ENCODE assay signal across 22 mouse cellular contexts in genomic region chr4:134939900-134940299, GRCm38 (mm10). TPM values are rescaled to one million over a fixed set of nuclear protein-coding genes. Genes with fewer than 3 reads are reported as not detected.
DNase-seq lines count a peak whose midpoint lies in the region; ATAC-seq lines count a peak whose summit lies in the region.
"Had no signal": no experiment of that assay in that cellular context is flagged by ENCODE, and none has a peak within 500 bp of the region (broad histone marks: within the 10 kb centered on the region; RNA-seq: fewer than 3 reads in every experiment).

No protein-coding gene starts in this region.

- H3K9ac ChIP-seq in hindbrain, embryonic 16.5 days (ENCODE audit: low read depth, low read length), result no peak overlapping the region
- H3K9ac ChIP-seq in hindbrain, embryonic 11.5 days (ENCODE audit: low read depth, low read length), result no peak overlapping the region
- H3K9ac ChIP-seq in lung, embryonic 15.5 days, result no peak overlapping the region
- H3K9ac ChIP-seq in embryonic facial prominence, embryonic 13.5 days, result no peak overlapping the region
- H3K9ac ChIP-seq in limb, embryonic 15.5 days, result no peak overlapping the region
- H3K9ac ChIP-seq: forebrain, embryonic 12.5 days; hindbrain, embryonic 13.5 days; liver, postnatal 0 days; midbrain, embryonic 13.5 days had no signal

- no peak overlapping the region for H3K4me3 ChIP-seq in hindbrain, embryonic 16.5 days (ENCODE audit: low read length)
- H3K4me3 ChIP-seq in hindbrain, embryonic 11.5 days (ENCODE audit: low read depth, low read length), result no peak overlapping the region
- H3K4me3 ChIP-seq in lung, embryonic 15.5 days, result no peak overlapping the region
- no peak overlapping the region for H3K4me3 ChIP-seq in embryonic facial prominence, embryonic 13.5 days
- H3K4me3 ChIP-seq in limb, embryonic 15.5 days, result 0 out of 2 replicates have a peak overlapping the region, but pooled peaks have one; percentile 2
- H3K4me3 ChIP-seq: forebrain, embryonic 12.5 days; heart, embryonic 10.5 days; hindbrain, embryonic 13.5 days; layer of hippocampus, adult 2 months; left cerebral cortex, adult 2 months; midbrain, embryonic 13.5 days; myocyte had no signal

- WGBS in hindbrain, embryonic 16.5 days, result 56% methylated on average over 9 of the region's 9 CpGs
- 60% methylated on average over 9 of the region's 9 CpGs for WGBS in hindbrain, embryonic 11.5 days
- WGBS in lung, embryonic 15.5 days, result 51% methylated on average over 9 of the region's 9 CpGs
- WGBS in embryonic facial prominence, embryonic 13.5 days, result 55% methylated on average over 9 of the region's 9 CpGs
- WGBS in limb, embryonic 15.5 days, result 46% methylated on average over 9 of the region's 9 CpGs

- 0 out of 2 replicates have a peak overlapping the region, but pooled peaks have one; percentile 10 for H3K4me2 ChIP-seq in hindbrain, embryonic 16.5 days (ENCODE audit: low read length)
- H3K4me2 ChIP-seq in hindbrain, embryonic 11.5 days (replicated peaks; ENCODE audit: low read depth, low read length), result no peak overlapping the region
- peak overlapping the region; percentile 31 for H3K4me2 ChIP-seq in lung, embryonic 15.5 days
- peak overlapping the region; percentile 38 for H3K4me2 ChIP-seq in embryonic facial prominence, embryonic 13.5 days
- H3K4me2 ChIP-seq in limb, embryonic 15.5 days, result peak overlapping the region; percentile 25; the same call in 1 of the 2 replicates
- H3K4me2 ChIP-seq: forebrain, embryonic 12.5 days; hindbrain, embryonic 13.5 days; midbrain, embryonic 13.5 days had no signal

- no peak overlapping the region for H3K27ac ChIP-seq in hindbrain, embryonic 16.5 days (ENCODE audit: low read depth, low read length)
- no peak overlapping the region for H3K27ac ChIP-seq in hindbrain, embryonic 11.5 days (ENCODE audit: low read depth, low read length)
- H3K27ac ChIP-seq in lung, embryonic 15.5 days, result no peak overlapping the region
- no peak overlapping the region for H3K27ac ChIP-seq in embryonic facial prominence, embryonic 13.5 days
- H3K27ac ChIP-seq in limb, embryonic 15.5 days, result no peak overlapping the region
- H3K27ac ChIP-seq: forebrain, embryonic 12.5 days; hindbrain, embryonic 13.5 days; layer of hippocampus, adult 2 months; left cerebral cortex, adult 2 months; midbrain, embryonic 13.5 days had no signal

- ATAC-seq in hindbrain, embryonic 16.5 days, result no peak
- ATAC-seq in hindbrain, embryonic 11.5 days (ENCODE audit: low FRiP score), result no peak
- ATAC-seq in lung, embryonic 15.5 days (ENCODE audit: borderline replicate concordance, extremely low read depth, low FRiP score, low TSS enrichment), result no peak
- no peak for ATAC-seq in embryonic facial prominence, embryonic 13.5 days (ENCODE audit: insufficient number of reproducible peaks, insufficient read depth, low FRiP score, low TSS enrichment, low read depth)
- ATAC-seq in limb, embryonic 15.5 days (ENCODE audit: insufficient number of reproducible peaks, low FRiP score, low TSS enrichment, low read depth), result no peak
- ATAC-seq: liver, postnatal 0 days; midbrain, embryonic 13.5 days had no signal

- H3K27me3 ChIP-seq in hindbrain, embryonic 16.5 days (replicated peaks; ENCODE audit: control insufficient read depth, insufficient read depth, low read length), result peaks cover 8% of the 10 kb centered on the region; the same call in 1 of the 2 replicates
- H3K27me3 ChIP-seq in hindbrain, embryonic 11.5 days (ENCODE audit: control insufficient read depth, insufficient read depth, low read length), result peaks cover under 1% of the 10 kb centered on the region
- peaks cover 31% of the 10 kb centered on the region for H3K27me3 ChIP-seq in lung, embryonic 15.5 days
- H3K27me3 ChIP-seq in embryonic facial prominence, embryonic 13.5 days, result peaks cover 30% of the 10 kb centered on the region
- H3K27me3 ChIP-seq in limb, embryonic 15.5 days, result peaks cover 30% of the 10 kb centered on the region

- H3K4me1 ChIP-seq in hindbrain, embryonic 16.5 days (ENCODE audit: control insufficient read depth, insufficient read depth, low read depth, low read length), result no peaks in the 10 kb centered on the region; the same call in 1 of the 2 replicates
- no peaks in the 10 kb centered on the region for H3K4me1 ChIP-seq in hindbrain, embryonic 11.5 days (replicated peaks; ENCODE audit: control insufficient read depth, insufficient read depth, low read length)
- H3K4me1 ChIP-seq in lung, embryonic 15.5 days, result 0 out of 2 replicates have a peak, but pooled peaks cover 3% of the 10 kb centered on the region
- H3K4me1 ChIP-seq in embryonic facial prominence, embryonic 13.5 days, result peaks cover 11% of the 10 kb centered on the region
- 0 out of 2 replicates have a peak, but pooled peaks cover 12% of the 10 kb centered on the region for H3K4me1 ChIP-seq in limb, embryonic 15.5 days
- H3K4me1 ChIP-seq: forebrain, embryonic 12.5 days had no signal

- H3K9me3 ChIP-seq in hindbrain, embryonic 16.5 days (ENCODE audit: control insufficient read depth, low read length), result no peaks in the 10 kb centered on the region
- H3K9me3 ChIP-seq in hindbrain, embryonic 11.5 days (ENCODE audit: control insufficient read depth, low read length), result no peaks in the 10 kb centered on the region
- H3K9me3 ChIP-seq in lung, embryonic 15.5 days, result no peaks in the 10 kb centered on the region
- H3K9me3 ChIP-seq in embryonic facial prominence, embryonic 13.5 days, result no peaks in the 10 kb centered on the region
- no peaks in the 10 kb centered on the region for H3K9me3 ChIP-seq in limb, embryonic 15.5 days
- H3K9me3 ChIP-seq: forebrain, embryonic 12.5 days; heart, embryonic 10.5 days; hindbrain, embryonic 13.5 days; midbrain, embryonic 13.5 days had no signal

- DNase-seq in hindbrain, embryonic 11.5 days (ENCODE audit: low spot score), result no peak
- no peak for DNase-seq in lung, postnatal 14 days
- DNase-seq in testis, postnatal 10 days (ENCODE audit: low spot score), result no peak
- DNase-seq in MN1 (ENCODE audit: low spot score), result no peak
- DNase-seq: cerebellum, adult 8-10 months; gastrocnemius, postnatal 25 days; kidney, adult 18-20 months; liver; liver, postnatal 0 days; right cerebral cortex, adult 18-20 months; thymus, postnatal 25 days had no signal

- peaks cover 17% of the 10 kb centered on the region for H3K36me3 ChIP-seq in hindbrain, embryonic 16.5 days (ENCODE audit: control insufficient read depth, insufficient read depth, low read length)
- H3K36me3 ChIP-seq in hindbrain, embryonic 11.5 days (ENCODE audit: control insufficient read depth, insufficient read depth, low read length), result peaks cover 3% of the 10 kb centered on the region; the same call in 1 of the 2 replicates
- H3K36me3 ChIP-seq in lung, embryonic 15.5 days, result peaks cover 24% of the 10 kb centered on the region
- peaks cover 28% of the 10 kb centered on the region for H3K36me3 ChIP-seq in embryonic facial prominence, embryonic 13.5 days
- H3K36me3 ChIP-seq in limb, embryonic 15.5 days, result peaks cover 25% of the 10 kb centered on the region

RNA-seq across cellular contexts. Expression of gene Syf2, which starts 9.2 kb away (rescaled TPM):
- polyA plus RNA-seq in hindbrain, embryonic 16.5 days (2015; fragmentation: Nextera tagmentation; extraction: Ambion mirVana), result 53.8 and 58.2 TPM in 2 replicates
- polyA plus RNA-seq in hindbrain, embryonic 11.5 days (2014; fragmentation: Nextera tagmentation; extraction: Ambion mirVana), result 77.6 and 80.3 TPM in 2 replicates
- polyA plus RNA-seq in lung, embryonic 15.5 days (2015; fragmentation: Nextera tagmentation; extraction: Ambion mirVana), result 64.0 and 73.8 TPM in 2 replicates
- 78.7 and 88.4 TPM in 2 replicates for polyA plus RNA-seq in embryonic facial prominence, embryonic 13.5 days (2015; fragmentation: Nextera tagmentation; extraction: Ambion mirVana)
- polyA plus RNA-seq in limb, embryonic 15.5 days (2015; fragmentation: Nextera tagmentation; extraction: Ambion mirVana), result 76.6 and 80.6 TPM in 2 replicates

RNA-seq across cellular contexts. Expression of gene Rsrp1, which starts 16.5 kb away (rescaled TPM):
- 453 and 454 TPM in 2 replicates for polyA plus RNA-seq in hindbrain, embryonic 16.5 days (2015; fragmentation: Nextera tagmentation; extraction: Ambion mirVana)
- polyA plus RNA-seq in hindbrain, embryonic 11.5 days (2014; fragmentation: Nextera tagmentation; extraction: Ambion mirVana), result 382 and 434 TPM in 2 replicates
- polyA plus RNA-seq in lung, embryonic 15.5 days (2015; fragmentation: Nextera tagmentation; extraction: Ambion mirVana), result 369 and 412 TPM in 2 replicates
- 512 and 574 TPM in 2 replicates for polyA plus RNA-seq in embryonic facial prominence, embryonic 13.5 days (2015; fragmentation: Nextera tagmentation; extraction: Ambion mirVana)
- polyA plus RNA-seq in limb, embryonic 15.5 days (2015; fragmentation: Nextera tagmentation; extraction: Ambion mirVana), result 496 and 523 TPM in 2 replicates

RNA-seq across cellular contexts. Expression of gene Tmem50a, which starts 25.1 kb away (rescaled TPM):
- 214 and 227 TPM in 2 replicates for polyA plus RNA-seq in hindbrain, embryonic 16.5 days (2015; fragmentation: Nextera tagmentation; extraction: Ambion mirVana)
- 153 and 167 TPM in 2 replicates for polyA plus RNA-seq in hindbrain, embryonic 11.5 days (2014; fragmentation: Nextera tagmentation; extraction: Ambion mirVana)
- 172 and 184 TPM in 2 replicates for polyA plus RNA-seq in lung, embryonic 15.5 days (2015; fragmentation: Nextera tagmentation; extraction: Ambion mirVana)
- polyA plus RNA-seq in embryonic facial prominence, embryonic 13.5 days (2015; fragmentation: Nextera tagmentation; extraction: Ambion mirVana), result 172 and 199 TPM in 2 replicates
- 193 and 203 TPM in 2 replicates for polyA plus RNA-seq in limb, embryonic 15.5 days (2015; fragmentation: Nextera tagmentation; extraction: Ambion mirVana)
